ENCODE assay signal across 26 mouse cellular contexts in the genomic region with DNA sequence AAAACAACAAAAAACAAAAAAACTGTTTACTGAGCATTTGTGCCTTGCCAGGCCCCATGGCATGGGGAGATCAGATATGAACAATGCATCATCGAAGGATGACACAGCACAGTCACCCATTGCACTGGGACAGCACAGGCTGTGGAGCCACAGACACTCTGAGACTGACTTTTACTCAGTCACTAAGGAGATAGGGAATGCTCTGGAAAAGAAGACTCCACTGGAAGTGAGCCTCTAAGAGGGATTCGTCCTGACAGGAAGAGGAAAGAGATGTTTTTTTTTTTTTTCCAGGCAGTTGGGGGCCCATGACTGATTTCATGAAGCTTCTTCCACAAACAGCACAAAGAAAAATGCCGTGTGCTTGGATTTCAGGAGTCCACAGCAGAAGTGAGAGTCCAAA. TPM values are rescaled to one million over a fixed set of nuclear protein-coding genes. Genes with fewer than 3 reads are reported as not detected.
DNase-seq lines count a peak whose midpoint lies in the region; ATAC-seq lines count a peak whose summit lies in the region.
"Had no signal": no experiment of that assay in that cellular context is flagged by ENCODE, and none has a peak within 500 bp of the region (broad histone marks: within the 10 kb centered on the region; RNA-seq: fewer than 3 reads in every experiment).

No protein-coding gene starts in this region.

- WGBS in heart, embryonic 10.5 days = 38% methylated on average over 3 of the region's 3 CpGs
- WGBS in heart, embryonic 11.5 days (ENCODE audit: insufficient replicate concordance) = 36% methylated on average over 3 of the region's 3 CpGs
- WGBS in kidney, embryonic 16.5 days = 32% methylated on average over 3 of the region's 3 CpGs
- WGBS in midbrain, embryonic 11.5 days = 76% methylated on average over 3 of the region's 3 CpGs
- 65% methylated on average over 3 of the region's 3 CpGs for WGBS in midbrain, embryonic 13.5 days

- no peak for DNase-seq in heart, embryonic 10.5 days (ENCODE audit: low spot score)
- no peak for DNase-seq in kidney, postnatal 14 days
- DNase-seq in midbrain, embryonic 11.5 days (ENCODE audit: low spot score, missing footprints) = peak; percentile 69
- DNase-seq: adrenal gland, adult 2 months; adrenal gland, postnatal 14 days; B cell, adult 2 months; cerebellum, adult 11-12 months; cerebellum, adult 8-10 months; cerebellum, postnatal 10 days; cerebellum, postnatal 36 days; gastrocnemius, postnatal 25 days; heart, adult 2 months; heart, postnatal 14 days; heart, postnatal 4 days had no signal

- H3K36me3 ChIP-seq in heart, embryonic 10.5 days = no peaks in the 10 kb centered on the region
- H3K36me3 ChIP-seq in heart, embryonic 11.5 days (ENCODE audit: control insufficient read depth, insufficient read depth, low read length) = no peaks in the 10 kb centered on the region
- H3K36me3 ChIP-seq in kidney, embryonic 16.5 days (ENCODE audit: insufficient read depth, low read length) = no peaks in the 10 kb centered on the region
- H3K36me3 ChIP-seq in midbrain, embryonic 11.5 days (ENCODE audit: control insufficient read depth, insufficient read depth, low read length) = no peaks in the 10 kb centered on the region
- no peaks in the 10 kb centered on the region for H3K36me3 ChIP-seq in midbrain, embryonic 13.5 days
- H3K36me3 ChIP-seq: embryonic facial prominence, embryonic 10.5 days; embryonic facial prominence, embryonic 13.5 days; forebrain, embryonic 12.5 days; forebrain, embryonic 15.5 days; heart, embryonic 13.5 days had no signal

- H3K9ac ChIP-seq in heart, embryonic 11.5 days (ENCODE audit: low read depth, low read length) = no peak overlapping the region
- H3K9ac ChIP-seq in kidney, embryonic 16.5 days (replicated peaks; ENCODE audit: low read length) = no peak overlapping the region
- no peak overlapping the region for H3K9ac ChIP-seq in midbrain, embryonic 11.5 days (ENCODE audit: low read length)
- H3K9ac ChIP-seq in midbrain, embryonic 13.5 days (replicated peaks) = no peak overlapping the region
- H3K9ac ChIP-seq: embryonic facial prominence, embryonic 13.5 days; forebrain, embryonic 12.5 days; forebrain, embryonic 15.5 days; heart, embryonic 13.5 days; hindbrain, embryonic 14.5 days had no signal

- H3K4me1 ChIP-seq in heart, embryonic 10.5 days = peaks cover 15% of the 10 kb centered on the region; the same call in 1 of the 2 replicates
- H3K4me1 ChIP-seq in heart, embryonic 11.5 days (ENCODE audit: control insufficient read depth, insufficient read depth, low read length) = peaks cover 10% of the 10 kb centered on the region
- peaks cover 15% of the 10 kb centered on the region for H3K4me1 ChIP-seq in kidney, embryonic 16.5 days (ENCODE audit: insufficient read depth, low read length)
- H3K4me1 ChIP-seq in midbrain, embryonic 11.5 days (ENCODE audit: control insufficient read depth, insufficient read depth, low read length) = no peaks in the 10 kb centered on the region
- H3K4me1 ChIP-seq in midbrain, embryonic 13.5 days (replicated peaks) = no peaks in the 10 kb centered on the region
- H3K4me1 ChIP-seq: embryonic facial prominence, embryonic 10.5 days; embryonic facial prominence, embryonic 13.5 days; forebrain, embryonic 12.5 days; forebrain, embryonic 15.5 days had no signal

- no peak overlapping the region for H3K4me2 ChIP-seq in heart, embryonic 11.5 days
- no peak overlapping the region for H3K4me2 ChIP-seq in kidney, embryonic 16.5 days (replicated peaks; ENCODE audit: low read depth, low read length)
- H3K4me2 ChIP-seq in midbrain, embryonic 11.5 days = no peak overlapping the region
- no peak overlapping the region for H3K4me2 ChIP-seq in midbrain, embryonic 13.5 days (replicated peaks)
- H3K4me2 ChIP-seq: embryonic facial prominence, embryonic 13.5 days; forebrain, embryonic 12.5 days; forebrain, embryonic 15.5 days; heart, embryonic 13.5 days; hindbrain, embryonic 14.5 days had no signal

- 0 out of 2 replicates have a peak overlapping the region, but pooled peaks have one; percentile 2 for H3K27ac ChIP-seq in heart, embryonic 10.5 days
- no peak overlapping the region for H3K27ac ChIP-seq in heart, embryonic 11.5 days (ENCODE audit: low read depth, low read length)
- H3K27ac ChIP-seq in kidney, embryonic 16.5 days (ENCODE audit: low read length) = peak overlapping the region; percentile 37; the same call in 1 of the 2 replicates
- no peak overlapping the region for H3K27ac ChIP-seq in midbrain, embryonic 11.5 days (ENCODE audit: low read depth, low read length)
- H3K27ac ChIP-seq in midbrain, embryonic 13.5 days = no peak overlapping the region
- H3K27ac ChIP-seq: embryonic facial prominence, embryonic 10.5 days; embryonic facial prominence, embryonic 13.5 days; forebrain, embryonic 12.5 days; forebrain, embryonic 15.5 days; heart, adult 2 months; hindbrain, embryonic 14.5 days; hindbrain, postnatal 0 days had no signal

- H3K27me3 ChIP-seq in heart, embryonic 10.5 days (ENCODE audit: insufficient read depth, poor library complexity, severe bottlenecking) = peaks cover 6% of the 10 kb centered on the region; the same call in 1 of the 2 replicates
- no peaks in the 10 kb centered on the region for H3K27me3 ChIP-seq in heart, embryonic 11.5 days (ENCODE audit: control insufficient read depth, insufficient read depth, low read length)
- H3K27me3 ChIP-seq in kidney, embryonic 16.5 days (ENCODE audit: insufficient read depth, low read length) = no peaks in the 10 kb centered on the region
- no peaks in the 10 kb centered on the region for H3K27me3 ChIP-seq in midbrain, embryonic 11.5 days (ENCODE audit: control insufficient read depth, insufficient read depth, low read length)
- H3K27me3 ChIP-seq in midbrain, embryonic 13.5 days = no peaks in the 10 kb centered on the region
- H3K27me3 ChIP-seq: embryonic facial prominence, embryonic 13.5 days; forebrain, embryonic 12.5 days; forebrain, embryonic 15.5 days had no signal

- no peak for ATAC-seq in heart, embryonic 11.5 days (replicated peaks; ENCODE audit: insufficient number of reproducible peaks, low FRiP score, low TSS enrichment)
- no peak for ATAC-seq in kidney, embryonic 16.5 days (ENCODE audit: low FRiP score, low TSS enrichment)
- no peak for ATAC-seq in midbrain, embryonic 11.5 days (ENCODE audit: low FRiP score)
- no peak for ATAC-seq in midbrain, embryonic 13.5 days
- ATAC-seq: forebrain, embryonic 15.5 days; hindbrain, postnatal 0 days; inflammation-experienced regulatory T-cells, adult 6 months had no signal

- H3K4me3 ChIP-seq in heart, embryonic 10.5 days = no peak overlapping the region
- H3K4me3 ChIP-seq in heart, embryonic 11.5 days (ENCODE audit: low read depth, low read length) = no peak overlapping the region
- H3K4me3 ChIP-seq in kidney, embryonic 16.5 days (ENCODE audit: low read length) = no peak overlapping the region
- H3K4me3 ChIP-seq in midbrain, embryonic 11.5 days (ENCODE audit: low read depth, low read length) = no peak overlapping the region
- no peak overlapping the region for H3K4me3 ChIP-seq in midbrain, embryonic 13.5 days (replicated peaks)
- H3K4me3 ChIP-seq: embryonic facial prominence, embryonic 10.5 days; embryonic facial prominence, embryonic 13.5 days; erythroblast, embryonic 14.5 days; forebrain, embryonic 12.5 days; forebrain, embryonic 15.5 days; heart, adult 2 months; heart, embryonic 13.5 days had no signal

- no peaks in the 10 kb centered on the region for H3K9me3 ChIP-seq in heart, embryonic 10.5 days
- H3K9me3 ChIP-seq in heart, embryonic 11.5 days (replicated peaks; ENCODE audit: control insufficient read depth, low read length) = no peaks in the 10 kb centered on the region
- no peaks in the 10 kb centered on the region for H3K9me3 ChIP-seq in kidney, embryonic 16.5 days (ENCODE audit: low read length)
- no peaks in the 10 kb centered on the region for H3K9me3 ChIP-seq in midbrain, embryonic 11.5 days (ENCODE audit: control insufficient read depth, low read length)
- H3K9me3 ChIP-seq in midbrain, embryonic 13.5 days = no peaks in the 10 kb centered on the region
- H3K9me3 ChIP-seq: embryonic facial prominence, embryonic 10.5 days; embryonic facial prominence, embryonic 13.5 days; forebrain, embryonic 12.5 days; forebrain, embryonic 15.5 days; heart, embryonic 13.5 days had no signal

RNA-seq across cellular contexts. Expression of a gene that starts 40.1 kb away (rescaled TPM):
- 9.2 and 11.1 TPM in 2 replicates for polyA plus RNA-seq in heart, embryonic 10.5 days (2016; fragmentation: Nextera tagmentation; extraction: Ambion mirVana)
- polyA plus RNA-seq in heart, embryonic 11.5 days (2014; fragmentation: Nextera tagmentation; extraction: Ambion mirVana) = 11.4 and 12.6 TPM in 2 replicates
- polyA plus RNA-seq in kidney, embryonic 16.5 days (2015; fragmentation: Nextera tagmentation; extraction: Ambion mirVana) = 15.8 and 16.3 TPM in 2 replicates
- polyA plus RNA-seq in midbrain, embryonic 11.5 days (2014; fragmentation: Nextera tagmentation; extraction: Ambion mirVana) = 14.7 and 16.1 TPM in 2 replicates
- 21.1 and 23.2 TPM in 2 replicates for polyA plus RNA-seq in midbrain, embryonic 13.5 days (2015; fragmentation: Nextera tagmentation; extraction: Ambion mirVana)

RNA-seq across cellular contexts. Expression of a gene that starts 41.7 kb away (rescaled TPM):
- polyA plus RNA-seq in heart, embryonic 10.5 days (2016; fragmentation: Nextera tagmentation; extraction: Ambion mirVana) = 0.12 and 0.23 TPM in 2 replicates
- polyA plus RNA-seq in heart, embryonic 11.5 days (2014; fragmentation: Nextera tagmentation; extraction: Ambion mirVana) = 0.13 and 0.15 TPM in 2 replicates
- polyA plus RNA-seq in kidney, embryonic 16.5 days (2015; fragmentation: Nextera tagmentation; extraction: Ambion mirVana) = 0.50 and 0.82 TPM in 2 replicates
- 0.32 and 0.52 TPM in 2 replicates for polyA plus RNA-seq in midbrain, embryonic 11.5 days (2014; fragmentation: Nextera tagmentation; extraction: Ambion mirVana)
- 0.96 and 1.0 TPM in 2 replicates for polyA plus RNA-seq in midbrain, embryonic 13.5 days (2015; fragmentation: Nextera tagmentation; extraction: Ambion mirVana)
- polyA plus RNA-seq: adrenal gland, adult 2 months had no signal

Comparison
In these comparisons a context has a peak if more than half of its experiments do, and no peak if none do; other contexts are left out.
1. H3K27ac ChIP-seq: peak in heart, embryonic 10.5 days (single experiment) and kidney, embryonic 16.5 days (single experiment); none in heart, embryonic 11.5 days (single experiment), midbrain, embryonic 11.5 days (single experiment) and midbrain, embryonic 13.5 days (single experiment).